Mouse (Mus musculus): ENCODE measurements at regions not wholly inside any gene's neighbourhood (a gene's known extent, or its start where the extent isn't known, plus 50 kb on each side); places are given as distances from the start of the nearest gene placed in this dataset.

DNA sequence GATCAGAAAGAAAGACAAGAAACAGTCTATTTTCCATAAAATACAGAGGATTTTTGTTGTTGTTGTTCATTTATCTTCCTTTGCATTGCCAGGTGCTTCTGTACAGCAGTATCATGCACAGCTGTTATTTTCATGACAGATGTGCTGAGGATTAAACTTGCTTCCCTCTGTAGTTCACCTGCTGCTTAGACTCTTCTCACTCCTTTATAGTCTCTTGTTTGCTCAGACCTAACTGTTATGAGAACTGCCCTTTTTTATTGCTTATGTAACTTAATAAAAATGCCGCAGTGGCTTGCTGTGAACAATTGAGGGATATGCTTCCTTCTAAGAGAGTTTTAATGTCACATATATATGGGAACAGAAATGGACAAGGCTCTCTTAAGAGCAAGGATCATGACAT, 467.1 kb downstream of the Adcyap1 start:
- DNase-seq (ENCODE audit: inconsistent age in 2 of 2, low spot score in 1 of 2) = no peak

GRCm38 (mm10) chr17:93676366-93676962, 477.6 kb downstream of the Adcyap1 start:
- no peak for DNase-seq (ENCODE audit: inconsistent age in 2 of 2, low spot score in 1 of 2)

GRCm38 (mm10) chr17:93700685-93701084, 501.9 kb downstream of the Adcyap1 start:
- no peak for DNase-seq (ENCODE audit: inconsistent age in 2 of 2, low spot score in 1 of 2)

DNA sequence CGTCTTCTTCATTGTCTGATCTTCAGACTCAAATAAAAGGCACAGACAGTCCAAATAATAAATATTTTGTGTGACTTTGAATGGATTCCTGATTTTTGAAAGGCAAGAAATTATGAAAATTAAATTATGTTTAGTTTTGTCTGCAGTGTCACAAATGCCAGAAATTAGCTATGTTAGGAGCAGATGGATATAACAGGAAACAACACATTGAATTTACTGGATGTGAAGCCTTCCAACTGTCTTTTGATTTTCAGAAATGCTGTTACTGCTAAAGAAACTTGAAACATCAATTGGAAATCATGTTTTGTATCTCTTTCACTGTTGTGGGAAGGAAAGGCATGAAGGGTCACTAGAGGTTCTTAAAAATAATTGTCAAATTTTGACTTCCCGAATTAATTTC, 518.8 kb downstream of the Adcyap1 start:
- no peak for DNase-seq (ENCODE audit: inconsistent age in 2 of 2, low spot score in 1 of 2)

- no peak for DNase-seq (ENCODE audit: inconsistent age in 2 of 2, low spot score in 1 of 2)
These were observed 542.5 kb downstream of the Adcyap1 start for GRCm38 (mm10) chr17:93741341-93741740.

DNA sequence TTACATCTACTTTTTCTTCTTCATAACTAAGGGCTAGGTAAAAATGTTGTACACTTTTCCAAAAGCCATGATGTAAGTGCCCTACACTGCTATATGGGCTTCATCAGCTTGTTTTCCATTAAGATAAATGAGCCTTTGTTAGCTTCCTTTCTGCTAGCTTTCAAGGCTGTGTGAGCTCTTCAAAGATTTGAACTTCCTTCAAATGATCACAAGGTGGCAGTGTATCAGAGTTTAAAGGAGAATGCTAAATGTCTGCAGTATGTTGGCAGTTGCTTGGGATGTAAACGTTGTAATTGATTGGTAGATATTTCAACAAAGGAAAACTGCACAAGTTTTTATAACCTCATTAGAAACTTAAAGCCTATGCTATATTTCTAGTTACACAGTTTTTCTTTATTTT, 563.5 kb downstream of the Adcyap1 start:
- peak in 1 of 2 experiments; percentile 26 for DNase-seq (ENCODE audit: inconsistent age in 2 of 2, low spot score in 1 of 2)
